Mouse (Mus musculus) olfactory bulb, adult 2 months (tissue): ENCODE measurements at regions not wholly inside any gene's neighbourhood (a gene's known extent, or its start where the extent isn't known, plus 50 kb on each side); places are given as distances from the start of the nearest gene placed in this dataset.

Experiments
- CTCF ChIP-seq: fragments of 200-500 bp; IDR thresholded peaks from 2 replicates; pipeline ENCODE4 v1.5.1; 2012; ENCODE audit warnings: low read depth, mild to moderate bottlenecking, low read length, moderate library complexity; ENCODE audit not compliant: insufficient read depth
- POLR2A ChIP-seq: fragments of 200-500 bp; IDR thresholded peaks from 2 replicates; pipeline ENCODE4 v1.6.1; 2012; ENCODE audit warnings: mild to moderate bottlenecking, low read depth, low read length, moderate library complexity; ENCODE audit not compliant: insufficient read depth

DNA sequence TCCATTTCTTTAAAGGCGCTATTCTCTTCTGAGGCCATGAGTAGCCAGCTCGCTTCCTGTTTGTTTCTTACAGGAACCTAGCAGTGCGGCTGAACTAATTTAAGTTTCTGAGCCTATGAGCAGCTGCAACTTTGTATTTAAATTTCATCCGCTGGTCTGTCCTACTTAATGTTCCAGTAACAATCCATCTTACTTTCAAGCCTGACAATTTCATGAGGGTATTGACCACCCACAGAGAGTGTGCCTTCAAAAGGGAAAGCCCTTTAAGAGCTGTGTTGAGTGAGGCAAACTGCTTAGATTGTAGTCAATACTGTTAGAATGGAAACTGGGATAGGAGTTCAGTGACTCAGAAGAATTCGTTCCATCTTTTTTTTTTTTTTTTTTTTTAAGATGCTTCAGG, 225.7 kb upstream of the Tenm3 start:
- no peak for TF ChIP-seq CTCF
- TF ChIP-seq POLR2A: no peak
